Mouse (Mus musculus) CH12F3 (cell line): ENCODE results near the gene Chka.

ENCODE experiments used
- in situ Hi-C: fragments of 300-500 bp; cut with MboI; formaldehyde crosslinking; loops from 2 replicates; pipeline ENCODE4 v1.14.3; 2020; ENCODE audit warnings: low sequenced_read_pairs

Gene Chka

DNA sequence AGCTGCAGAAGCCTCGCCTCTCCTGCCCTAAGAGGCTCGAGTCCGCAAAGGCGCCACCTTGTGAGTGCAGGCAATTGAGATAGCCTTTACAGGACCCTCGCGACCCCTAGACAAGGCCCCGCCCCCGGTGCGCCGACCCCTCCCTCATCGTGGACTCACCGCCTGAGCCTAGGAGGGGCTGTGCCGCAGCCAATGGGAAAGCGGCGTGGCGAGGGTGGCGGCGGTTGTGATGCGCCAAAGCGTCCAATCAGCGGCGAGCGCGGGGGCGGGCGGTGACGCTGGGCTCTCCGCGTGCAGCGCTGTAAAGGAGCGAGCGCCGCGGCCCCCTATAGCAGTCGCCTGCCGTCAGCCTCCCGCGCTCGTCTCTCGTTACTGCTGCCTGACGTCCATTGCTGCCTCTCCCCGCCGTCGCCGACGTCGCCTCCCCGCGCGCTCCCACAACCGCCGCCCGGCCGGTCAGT lies at the start of gene Chka:
Chka (plus strand) TSS at position 272 of the 461 bp plus-strand sequence.
- in situ Hi-C loops = no loop called here

DNA sequence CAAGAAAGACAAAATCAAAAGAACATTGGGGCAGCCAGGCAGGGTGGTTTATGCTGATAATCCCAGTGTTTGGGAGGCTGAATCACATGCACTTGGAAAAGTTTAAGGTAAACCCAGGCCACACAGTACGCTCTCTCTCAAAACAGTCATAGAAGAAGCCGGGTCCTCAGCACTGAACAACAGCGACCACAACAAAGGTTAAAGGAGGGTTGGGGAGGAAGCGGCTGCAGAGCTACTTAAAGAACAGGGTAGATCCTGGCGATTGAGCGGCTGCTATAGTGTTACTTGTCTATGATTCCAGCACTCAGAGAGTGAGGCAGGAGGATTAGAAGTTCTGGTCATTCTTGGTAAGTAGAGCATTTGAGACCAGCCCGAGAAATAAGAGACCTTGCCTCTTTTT lies 46.0 kb upstream of the Chka start:
- in situ Hi-C loops = no loop called here

DNA sequence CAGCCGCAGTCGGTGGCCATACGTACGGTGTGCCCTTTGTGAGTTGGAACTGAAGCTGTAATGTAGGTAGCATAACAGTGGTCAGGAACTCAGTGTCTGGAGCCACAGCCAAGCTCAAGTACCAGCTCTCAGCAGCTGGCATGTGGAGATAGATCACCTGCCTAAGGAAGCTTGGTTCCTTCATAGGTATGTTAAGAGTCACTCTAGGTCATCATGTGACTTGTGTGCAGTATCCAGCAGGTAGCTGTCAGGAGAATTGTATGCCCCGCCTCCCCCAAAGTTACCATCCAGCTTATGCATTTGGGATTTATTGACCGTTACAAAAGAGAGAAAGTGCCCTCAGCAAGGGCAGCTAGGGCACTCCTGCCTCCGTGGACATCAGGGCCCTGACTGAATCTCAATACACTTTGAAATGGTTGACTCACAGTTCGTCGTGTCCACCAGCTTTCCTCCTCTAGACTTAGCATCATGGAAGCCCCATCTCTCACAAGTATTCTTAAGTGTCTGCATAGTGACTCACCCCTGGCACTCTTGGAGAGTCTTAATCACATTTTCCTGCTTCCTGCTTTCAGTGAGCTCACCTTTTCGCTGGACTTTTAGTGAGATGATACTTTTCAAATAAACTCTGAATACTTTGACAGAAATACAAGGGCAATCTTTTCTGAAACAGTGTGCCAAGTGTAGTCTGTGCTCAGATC lies 40.9 kb upstream of the Chka start:
- in situ Hi-C loops = no loop called here

DNA sequence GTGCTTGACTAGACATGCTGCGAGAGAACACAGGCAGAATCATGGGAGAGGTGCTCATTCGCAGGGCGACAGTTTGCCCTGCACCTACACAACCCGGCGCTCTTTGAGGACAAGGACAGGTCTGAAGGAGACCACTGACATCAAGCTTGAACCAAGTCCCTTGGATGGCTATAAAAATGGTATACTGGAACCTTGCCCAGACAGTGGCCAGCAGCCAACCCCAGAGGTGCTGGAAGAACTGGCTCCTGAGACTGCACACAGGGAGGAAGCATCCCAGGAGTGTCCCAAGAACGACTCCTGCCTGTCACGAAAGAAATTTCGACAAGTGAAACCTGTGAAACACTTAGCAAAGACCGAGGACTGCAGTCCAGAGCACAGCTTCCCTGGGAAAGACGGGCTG lies 37.1 kb upstream of the Chka start:
- in situ Hi-C loops = no loop called here

DNA sequence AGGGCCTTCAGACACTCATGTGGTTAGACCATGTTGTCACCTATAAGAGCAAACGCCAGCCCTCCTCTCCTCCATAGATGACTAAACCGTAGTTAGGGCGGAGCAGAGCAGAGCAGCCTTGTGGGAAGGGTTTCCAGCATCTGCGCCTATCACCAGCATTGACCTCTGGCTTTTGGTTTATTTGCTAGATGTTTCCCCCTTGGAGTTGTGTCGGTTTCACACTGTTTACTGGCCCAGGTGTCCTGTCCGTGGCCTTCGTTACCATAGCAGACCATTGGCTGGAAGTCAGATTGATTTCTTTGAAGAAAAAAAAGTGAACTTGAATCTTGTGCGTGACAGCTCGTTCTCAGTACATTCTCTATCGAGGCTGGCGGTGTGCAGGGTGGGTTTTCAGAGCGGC lies 35.7 kb upstream of the Chka start:
- in situ Hi-C loops = no loop called here

DNA sequence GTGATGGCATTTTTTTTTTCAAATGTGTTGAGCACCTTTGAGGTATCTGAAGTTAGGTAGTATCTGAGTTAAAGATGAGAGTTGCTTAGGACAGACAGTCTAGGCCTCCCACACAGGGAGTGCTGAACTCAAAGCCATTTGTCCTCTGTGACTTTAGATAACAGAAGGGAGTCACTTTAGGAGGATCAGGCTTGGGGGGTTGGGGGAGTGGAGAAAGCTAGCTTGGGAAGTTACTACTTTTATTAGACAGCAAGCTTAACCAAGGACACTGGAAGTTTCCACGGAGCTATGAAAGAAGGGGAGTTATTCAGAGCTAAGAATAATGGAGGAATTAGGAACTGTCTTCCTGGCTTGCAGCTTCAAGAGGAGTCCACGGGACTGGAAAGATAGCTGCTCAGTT lies 32.5 kb upstream of the Chka start:
- in situ Hi-C loops = no loop called here

DNA sequence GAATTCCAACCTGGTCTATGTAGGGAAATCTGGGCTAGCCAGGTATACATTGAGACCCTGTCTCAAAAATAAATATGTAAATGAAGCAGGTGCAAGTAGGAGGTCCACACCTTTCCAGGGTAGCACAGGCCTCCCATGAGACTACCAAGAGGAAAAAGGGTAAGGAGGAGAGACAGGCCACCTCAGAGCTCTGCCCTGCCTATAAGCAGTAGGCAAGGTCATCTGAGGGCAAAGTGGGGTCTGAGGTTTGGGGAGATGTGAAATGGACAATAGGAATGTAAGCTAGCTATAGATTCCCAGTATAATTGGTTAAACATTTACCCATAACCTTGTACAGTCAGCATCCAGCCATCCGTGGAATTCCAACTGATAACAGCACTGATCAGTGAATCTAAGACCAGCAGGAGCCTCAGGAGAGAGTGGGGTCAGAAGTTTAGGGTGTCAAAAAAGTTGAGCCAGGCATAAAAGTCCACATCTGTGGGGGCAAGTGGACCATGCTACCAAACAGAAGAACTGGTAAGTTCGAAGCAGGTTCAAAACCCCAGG lies 31.6 kb upstream of the Chka start:
- in situ Hi-C loops = no loop called here

DNA sequence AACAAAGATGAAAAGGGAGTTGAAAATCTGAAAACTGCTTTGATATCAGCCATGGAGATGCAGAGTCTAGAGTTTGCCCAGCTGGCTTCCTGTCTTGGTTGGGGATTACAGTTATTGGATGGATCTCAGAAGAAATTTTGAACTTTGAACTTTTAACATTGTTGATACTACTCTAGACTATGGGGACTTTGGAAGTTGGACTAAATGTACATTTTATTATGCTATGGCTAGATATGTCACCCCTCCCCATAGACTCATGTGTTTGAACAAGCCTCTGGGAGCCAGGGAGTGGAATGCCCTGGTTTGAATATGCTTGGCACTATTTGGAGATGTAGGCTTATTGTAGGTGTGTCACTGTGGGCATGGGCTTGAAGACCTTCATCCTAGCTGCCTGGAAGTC lies 26.5 kb upstream of the Chka start:
- in situ Hi-C loops = no loop called here

DNA sequence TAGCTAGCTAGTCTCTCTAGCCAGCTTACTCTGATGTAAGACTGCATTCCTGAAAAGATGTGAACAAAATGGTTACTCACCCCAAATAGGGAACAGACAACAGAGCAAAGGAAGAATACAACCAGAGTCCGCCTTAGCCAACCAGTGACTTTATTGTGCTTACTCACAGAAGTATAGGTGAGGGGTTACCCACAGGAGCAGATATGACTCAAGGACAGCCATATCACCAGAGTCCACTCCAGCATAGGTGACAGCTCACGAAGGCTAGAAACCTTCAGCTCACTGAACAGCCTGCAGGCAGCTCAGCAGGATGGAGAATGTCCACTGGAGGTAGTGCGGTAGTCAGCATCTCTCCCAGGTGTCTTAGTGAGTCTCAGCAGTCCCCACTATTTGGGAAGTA lies 21.7 kb upstream of the Chka start:
- in situ Hi-C loops = no loop called here

DNA sequence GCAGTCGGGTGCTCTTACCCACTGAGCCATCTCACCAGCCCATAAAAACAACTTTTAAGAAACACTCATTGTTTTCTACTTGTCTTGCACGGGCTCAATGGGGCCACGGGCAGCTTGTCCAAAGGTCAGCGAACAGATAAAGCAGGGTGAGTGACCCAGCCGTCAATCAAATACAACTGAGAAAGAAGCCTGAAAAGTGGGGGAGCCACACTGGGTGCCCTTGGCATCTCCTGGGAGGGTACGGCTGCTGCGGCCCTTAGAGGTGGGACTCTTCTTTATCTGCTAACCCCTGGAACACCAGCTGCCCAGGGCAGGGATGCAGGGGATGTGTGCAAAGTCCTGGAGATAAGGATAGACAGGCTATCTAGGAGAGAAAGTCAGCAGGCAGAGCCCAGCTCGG lies 19.9 kb upstream of the Chka start:
- in situ Hi-C loops = no loop called here

DNA sequence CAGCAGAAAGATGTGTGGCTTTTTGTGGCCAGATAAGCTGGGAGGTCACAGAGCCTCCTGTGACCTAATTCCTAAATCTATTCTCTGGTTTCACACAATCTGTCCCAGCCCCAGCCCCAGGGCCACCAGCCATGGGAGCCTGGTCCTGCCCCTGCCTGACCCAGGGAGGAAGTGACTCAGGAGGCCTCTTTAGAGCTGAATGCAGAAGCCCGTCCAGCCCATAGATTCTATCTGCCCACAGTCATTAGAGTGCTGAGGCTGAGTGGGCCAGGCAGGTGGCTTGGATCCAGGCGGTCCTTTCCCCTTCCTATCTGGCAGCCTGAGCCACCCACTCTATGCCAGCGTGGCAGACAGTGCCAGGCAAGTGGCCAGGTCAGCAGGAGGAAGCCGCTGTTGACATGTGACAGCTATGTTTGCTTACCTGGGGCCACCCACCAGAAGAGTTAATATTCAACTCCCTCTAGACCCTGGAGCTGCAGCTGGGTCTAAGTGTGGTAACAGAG lies 18.7 kb upstream of the Chka start:
- in situ Hi-C loops = no loop called here

DNA sequence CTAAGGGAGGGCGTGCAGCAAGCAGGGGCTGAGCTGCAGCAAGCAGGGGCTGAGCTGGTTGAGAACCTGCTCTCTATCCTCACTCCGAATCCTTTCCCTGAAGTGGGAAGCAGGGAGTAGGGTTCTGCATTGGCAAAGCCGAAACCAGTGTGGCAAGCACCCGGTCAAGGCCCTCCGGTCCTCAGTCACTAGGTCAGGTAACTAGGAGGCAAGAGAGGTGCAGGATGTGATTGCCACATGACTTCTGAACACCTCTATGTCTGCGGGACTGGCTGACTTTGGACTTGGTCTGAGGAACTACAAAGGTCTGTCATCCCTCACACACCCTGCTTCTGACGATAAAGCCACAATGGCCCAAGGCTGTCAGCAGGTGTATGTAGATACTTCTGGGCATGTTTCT lies 17.3 kb upstream of the Chka start:
- in situ Hi-C loops = no loop called here

DNA sequence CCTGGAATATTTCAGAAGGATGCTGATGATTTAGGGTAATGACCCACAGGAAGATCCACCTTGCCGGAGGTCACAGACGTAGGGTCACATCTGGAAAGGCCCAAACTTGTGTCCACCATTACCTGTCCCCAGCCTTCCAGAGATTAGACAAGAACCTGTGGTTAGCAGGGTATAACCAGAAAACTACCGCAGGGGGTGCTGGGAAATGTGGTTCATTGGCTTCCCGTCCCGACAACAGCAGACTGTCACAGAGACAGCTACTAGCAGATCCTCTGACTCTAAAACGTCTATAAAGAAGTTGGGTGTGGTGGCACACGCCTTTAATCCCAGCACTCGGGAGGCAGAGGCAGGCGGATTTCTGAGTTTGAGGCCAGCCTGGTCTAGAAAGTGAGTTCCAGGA lies 14.8 kb upstream of the Chka start:
- in situ Hi-C loops = no loop called here

DNA sequence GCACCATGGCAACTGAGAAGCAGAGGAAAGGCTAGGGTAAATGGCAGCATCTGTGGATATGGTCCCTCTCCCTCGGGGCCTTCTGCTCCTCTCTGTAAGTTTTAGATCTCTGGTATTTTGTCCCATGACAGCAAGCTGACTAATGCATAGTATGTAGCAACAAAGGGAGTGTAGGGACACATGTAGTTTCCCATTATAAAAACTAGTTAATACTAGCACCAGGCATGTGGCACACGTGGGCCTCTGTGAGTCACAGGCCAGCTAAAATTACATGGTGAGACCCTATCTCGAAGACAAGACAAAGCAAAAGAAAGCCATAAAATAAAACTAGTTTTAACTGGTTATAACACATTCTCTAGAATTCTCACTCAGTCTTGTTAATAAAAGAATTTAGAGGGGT lies 12.6 kb upstream of the Chka start:
- in situ Hi-C loops = no loop called here

DNA sequence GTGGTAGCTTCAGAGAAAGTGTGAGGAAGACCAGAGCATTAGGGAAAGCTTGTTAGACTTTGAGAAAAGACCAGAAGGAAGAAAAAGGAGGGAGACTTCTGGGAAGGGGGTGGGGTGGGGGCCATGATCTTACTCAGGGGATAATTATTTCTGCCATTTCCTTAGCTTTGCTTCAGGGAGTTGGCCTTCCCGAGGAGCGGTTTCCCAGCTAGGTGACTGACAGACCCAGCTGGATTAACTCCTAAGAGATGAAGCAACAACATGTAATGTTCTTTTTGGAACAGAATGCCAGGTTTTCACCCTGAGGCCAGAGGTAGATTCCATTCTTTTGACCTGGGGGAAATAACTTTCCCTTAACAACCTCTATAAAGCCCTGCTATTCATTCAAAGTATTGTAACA lies 11.9 kb upstream of the Chka start:
- in situ Hi-C loops = no loop called here

DNA sequence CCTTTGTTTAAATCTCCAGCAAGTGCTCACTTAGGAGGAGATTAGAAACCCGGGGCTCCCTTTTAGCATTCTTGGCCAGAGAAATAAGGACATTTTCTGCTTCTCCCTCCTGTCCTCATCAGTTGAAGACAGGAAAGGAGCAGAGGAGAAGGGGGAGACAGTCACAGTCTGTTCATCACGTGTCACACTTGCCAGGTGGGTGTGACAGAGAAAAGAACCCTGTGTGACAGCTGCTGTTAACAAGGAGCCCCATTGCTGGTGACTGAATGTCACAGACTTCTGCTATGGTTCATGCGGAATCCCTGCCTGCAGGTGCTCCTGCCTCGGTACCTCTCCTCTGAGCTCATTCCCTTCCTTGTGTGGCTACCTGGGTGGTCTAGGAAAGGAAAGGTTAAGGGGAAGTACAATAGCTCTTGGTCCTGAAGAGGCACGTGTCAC lies 11.3 kb upstream of the Chka start:
- in situ Hi-C loops = no loop called here

DNA sequence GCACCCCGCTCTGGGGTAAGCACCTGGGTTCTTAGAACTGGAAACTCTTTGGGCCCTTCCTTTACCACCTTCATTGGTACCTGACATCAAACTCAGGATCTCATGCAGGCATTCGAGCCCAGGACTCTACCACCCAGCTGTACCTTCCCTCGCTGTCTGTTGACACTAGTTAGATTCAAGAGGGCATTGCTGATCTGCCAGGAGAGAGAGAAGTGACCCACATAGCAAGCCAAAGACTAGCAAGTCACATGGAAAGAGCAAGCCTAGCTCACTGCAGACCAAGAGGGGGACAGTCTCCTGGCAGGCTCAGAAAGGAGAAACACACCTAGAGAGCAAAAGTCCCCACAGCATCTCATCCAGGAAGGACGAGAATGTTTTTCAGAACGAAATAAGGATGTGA lies 10.9 kb upstream of the Chka start:
- in situ Hi-C loops = no loop called here

DNA sequence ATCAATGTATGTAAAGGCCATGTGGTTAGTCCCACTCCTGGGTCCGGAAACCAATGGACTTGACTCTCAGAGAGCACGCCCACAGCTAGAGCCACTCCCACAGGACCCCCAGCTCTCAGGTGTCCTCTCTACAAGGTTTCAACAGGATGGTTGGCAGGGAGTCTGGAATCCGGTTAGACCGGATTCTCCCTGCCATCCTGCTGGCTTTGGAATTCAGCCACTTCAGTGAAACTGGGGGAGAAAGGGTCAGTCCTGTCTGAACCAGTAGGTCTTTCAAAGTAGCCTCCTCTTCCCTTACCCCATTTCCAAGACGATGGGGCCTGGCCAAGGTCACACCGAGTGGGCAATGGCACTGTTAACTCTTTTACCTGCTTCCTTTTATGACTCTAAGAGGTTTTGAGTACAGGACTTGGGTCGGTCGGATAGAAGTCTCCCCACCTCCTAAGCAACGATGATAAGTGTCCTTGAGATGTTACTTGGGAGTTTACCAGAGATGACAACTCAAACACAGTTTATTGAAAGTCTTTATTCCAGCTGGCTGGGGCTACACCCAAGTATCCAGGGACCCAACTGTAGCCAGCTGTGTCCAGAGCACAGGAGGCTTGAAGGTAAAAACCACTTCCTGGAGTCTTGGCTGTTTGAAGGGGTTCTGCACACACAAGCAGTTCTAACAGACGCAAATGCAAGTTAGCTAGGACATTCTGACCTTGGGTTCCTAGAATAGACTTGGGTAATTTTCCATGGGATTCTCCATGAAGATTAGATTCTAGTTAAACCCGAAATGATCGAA lies 9.0 kb upstream of the Chka start:
- in situ Hi-C loops = no loop called here

DNA sequence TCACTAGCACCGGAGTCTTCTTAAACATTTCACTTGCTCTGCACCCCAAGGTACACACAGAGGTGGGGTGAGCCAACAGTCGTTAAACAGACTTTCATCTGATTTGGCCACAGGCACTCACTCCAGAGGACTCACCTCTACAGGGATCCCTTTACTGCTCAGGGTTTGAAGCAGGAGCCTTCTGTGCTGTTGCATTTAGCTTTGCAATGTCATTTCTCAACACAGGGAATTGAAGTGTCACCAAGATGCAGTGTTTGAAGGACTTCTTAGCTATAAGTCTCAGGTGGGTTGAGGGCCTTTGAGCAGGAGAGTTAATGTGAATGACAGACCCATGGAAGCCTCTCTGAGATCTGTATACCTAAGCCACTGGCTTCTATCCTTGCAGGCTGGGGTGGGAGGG lies 7.9 kb upstream of the Chka start:
- in situ Hi-C loops = no loop called here

DNA sequence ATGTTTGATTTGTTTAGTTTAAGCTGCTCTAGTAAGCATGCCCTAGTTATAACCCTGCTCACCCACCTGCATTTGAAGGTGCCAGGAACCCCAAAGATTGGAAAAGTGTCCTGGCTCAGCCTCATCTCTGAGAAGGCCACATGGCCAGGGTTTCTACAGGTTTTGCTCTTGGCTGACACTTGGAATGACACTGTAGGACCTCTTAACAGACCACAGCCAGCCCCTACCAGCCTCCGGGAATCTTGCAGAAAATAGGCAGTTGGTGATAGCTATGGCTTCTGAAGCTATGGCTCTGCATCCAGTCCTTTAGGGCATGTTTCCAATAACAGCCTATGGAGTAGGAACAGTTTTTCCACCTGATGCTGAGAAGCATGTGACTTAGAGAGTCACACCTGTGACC lies 6.7 kb upstream of the Chka start:
- in situ Hi-C loops = no loop called here

DNA sequence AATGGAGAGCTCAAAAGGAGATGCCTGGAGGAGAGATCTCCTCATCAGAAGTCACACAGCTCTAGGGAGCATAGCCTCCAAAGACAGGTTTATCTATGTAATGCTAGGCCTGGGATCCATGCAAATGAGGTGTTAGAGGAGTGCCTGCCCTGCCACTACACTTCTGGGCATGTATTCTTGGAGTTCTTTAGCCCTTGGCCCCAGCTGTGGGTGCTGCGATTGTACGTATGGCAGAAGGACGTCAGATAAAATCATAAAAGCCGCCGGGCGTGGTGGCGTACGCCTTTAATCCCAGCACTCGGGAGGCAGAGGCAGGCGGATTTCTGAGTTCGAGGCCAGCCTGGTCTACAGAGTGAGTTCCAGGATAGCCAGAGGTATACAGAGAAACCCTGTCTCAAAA lies 6.2 kb upstream of the Chka start:
- in situ Hi-C loops = no loop called here

DNA sequence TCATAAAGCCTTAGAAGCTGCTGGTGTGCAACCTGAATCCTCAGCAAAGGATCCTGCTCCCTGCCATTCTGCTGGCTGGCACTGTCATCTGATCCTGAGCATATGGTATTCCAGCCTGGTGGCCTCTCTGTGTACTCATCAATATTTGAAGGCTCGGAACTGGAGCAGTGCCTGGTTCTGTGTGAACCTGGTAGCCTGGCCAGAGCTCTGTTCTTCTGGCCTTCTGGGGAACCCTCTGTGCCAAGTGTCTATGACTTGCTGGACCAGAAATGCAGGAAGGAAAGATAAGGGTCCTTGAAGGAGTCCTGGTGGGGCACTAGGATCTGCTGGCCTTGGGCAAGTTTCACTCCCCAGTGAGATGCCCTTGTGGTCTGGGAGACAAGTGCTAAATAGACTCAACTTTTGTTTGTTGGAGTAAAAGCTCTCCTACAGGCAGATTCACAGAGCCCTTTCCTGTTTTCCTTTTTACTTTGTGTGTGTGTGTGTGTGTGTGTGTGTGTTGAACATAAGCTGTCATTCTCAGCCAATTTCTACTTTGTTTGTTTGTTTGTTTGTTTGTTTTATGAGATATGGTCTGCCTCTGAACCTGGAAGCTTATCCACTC lies 5.7 kb upstream of the Chka start:
- in situ Hi-C loops = no loop called here
